Mouse (Mus musculus): ENCODE measurements around the gene Nup188.

DNA sequence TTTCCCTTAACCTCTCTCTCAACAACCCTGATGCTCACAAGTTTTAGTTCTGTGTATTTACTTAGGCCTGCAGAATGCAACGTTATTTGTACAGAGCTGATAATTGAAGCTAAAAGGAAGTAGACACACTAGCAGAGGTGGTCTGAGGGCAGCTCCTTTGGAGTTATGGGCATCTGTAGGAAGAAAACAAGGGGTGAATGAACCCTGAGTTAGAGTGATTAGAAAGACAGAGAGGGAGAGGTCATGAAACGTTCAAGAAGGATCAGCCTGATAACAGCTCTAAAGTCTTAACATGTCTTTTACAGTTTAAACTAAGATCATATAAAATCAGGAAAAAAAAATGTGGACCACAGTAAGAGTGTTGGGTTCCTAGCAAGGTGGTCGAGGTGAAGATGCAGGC is 23.2 kb downstream of the Nup188 start:
- TF ChIP-seq CTCF (IDR thresholded peaks at IDR 0.05; ENCODE audit: low read depth) (no peak), EP300 (optimal IDR thresholded peaks at IDR 0.05) (no peak)

Data from stomach, postnatal 0 days (tissue).